Mouse (Mus musculus): Measurements from ENCODE around the gene Dpf2. TPM values are rescaled to one million over a fixed set of nuclear protein-coding genes. Genes with fewer than 3 reads are reported as not detected.
"Not testable (repeated sequence)": the region's sequence is repeated elsewhere in the genome, so short reads cannot be mapped to it uniquely, and the experiment has no call there.

Dpf2 gene
- polyA plus RNA-seq, 1 experiment, result 135 TPM

GRCm38 (mm10) chr19:5885838-5886237 lies 27.0 kb downstream of the Dpf2 start:
- TF ChIP-seq POLR2A (IDR thresholded peaks at IDR 0.05; ENCODE audit: low read depth, low read length), result no peak
- TF ChIP-seq CTCF (IDR thresholded peaks at IDR 0.05; ENCODE audit: borderline replicate concordance, insufficient read depth, low read length), result no peak
- Histone ChIP-seq H3K4me3 (ENCODE audit: insufficient read depth, low read length) (no peak overlapping the region), H3K4me1 (ENCODE audit: control insufficient read depth, insufficient read depth, low read length) (no peaks in the 10 kb centered on the region), H3K27ac (ENCODE audit: insufficient read depth, low read length) (no peak overlapping the region)

GRCm38 (mm10) chr19:5883935-5884334 lies 28.9 kb downstream of the Dpf2 start:
- Histone ChIP-seq H3K4me1 (ENCODE audit: control insufficient read depth, insufficient read depth, low read length) (no peaks in the 10 kb centered on the region), H3K27ac (ENCODE audit: insufficient read depth, low read length) (no peak overlapping the region), H3K4me3 (ENCODE audit: insufficient read depth, low read length) (no peak overlapping the region)
- TF ChIP-seq POLR2A (IDR thresholded peaks at IDR 0.05; ENCODE audit: low read depth, low read length) (no peak), CTCF (IDR thresholded peaks at IDR 0.05; ENCODE audit: borderline replicate concordance, insufficient read depth, low read length) (no peak)

GRCm38 (mm10) chr19:5882079-5882478 lies 30.7 kb downstream of the Dpf2 start:
- H3K4me1 ChIP-seq (ENCODE audit: control insufficient read depth, insufficient read depth, low read length); H3K27ac ChIP-seq (ENCODE audit: insufficient read depth, low read length); H3K4me3 ChIP-seq (ENCODE audit: insufficient read depth, low read length): not testable (repeated sequence)

GRCm38 (mm10) chr19:5881155-5881554 lies 31.7 kb downstream of the Dpf2 start:
- no peak overlapping the region for H3K27ac ChIP-seq (ENCODE audit: insufficient read depth, low read length)
- TF ChIP-seq POLR2A (IDR thresholded peaks at IDR 0.05; ENCODE audit: low read depth, low read length), result no peak
- TF ChIP-seq CTCF (IDR thresholded peaks at IDR 0.05; ENCODE audit: borderline replicate concordance, insufficient read depth, low read length), result no peak
- no peak overlapping the region for H3K4me3 ChIP-seq (ENCODE audit: insufficient read depth, low read length)
- H3K4me1 ChIP-seq (ENCODE audit: control insufficient read depth, insufficient read depth, low read length), result no peaks in the 10 kb centered on the region; the same call in 1 of the 2 replicates

- Histone ChIP-seq H3K27ac (ENCODE audit: insufficient read depth, low read length) (no peak overlapping the region), H3K4me3 (ENCODE audit: insufficient read depth, low read length) (no peak overlapping the region), H3K4me1 (ENCODE audit: control insufficient read depth, insufficient read depth, low read length) (no peaks in the 10 kb centered on the region; the same call in 1 of the 2 replicates)
- TF ChIP-seq CTCF (IDR thresholded peaks at IDR 0.05; ENCODE audit: borderline replicate concordance, insufficient read depth, low read length), result no peak
- TF ChIP-seq POLR2A (IDR thresholded peaks at IDR 0.05; ENCODE audit: low read depth, low read length), result no peak
Observed at GRCm38 (mm10) chr19:5879735-5880134, 33.1 kb downstream of the Dpf2 start.

- TF ChIP-seq CTCF (IDR thresholded peaks at IDR 0.05; ENCODE audit: borderline replicate concordance, insufficient read depth, low read length) (no peak), POLR2A (IDR thresholded peaks at IDR 0.05; ENCODE audit: low read depth, low read length) (no peak)
- no peak overlapping the region for H3K27ac ChIP-seq (ENCODE audit: insufficient read depth, low read length)
- no peak overlapping the region for H3K4me3 ChIP-seq (ENCODE audit: insufficient read depth, low read length)
- H3K4me1 ChIP-seq (ENCODE audit: control insufficient read depth, insufficient read depth, low read length), result no peaks in the 10 kb centered on the region; the same call in 1 of the 2 replicates
Observed at GRCm38 (mm10) chr19:5878916-5879315, 33.9 kb downstream of the Dpf2 start.

- H3K27ac ChIP-seq (ENCODE audit: insufficient read depth, low read length), result no peak overlapping the region
- no peaks in the 10 kb centered on the region; the same call in none of the 2 replicates for H3K4me1 ChIP-seq (ENCODE audit: control insufficient read depth, insufficient read depth, low read length)
- H3K4me3 ChIP-seq (ENCODE audit: insufficient read depth, low read length), result no peak overlapping the region
- no peak for TF ChIP-seq CTCF (IDR thresholded peaks at IDR 0.05; ENCODE audit: borderline replicate concordance, insufficient read depth, low read length)
- no peak for TF ChIP-seq POLR2A (IDR thresholded peaks at IDR 0.05; ENCODE audit: low read depth, low read length)
Observed at GRCm38 (mm10) chr19:5878362-5878722, 34.5 kb downstream of the Dpf2 start.

GRCm38 (mm10) chr19:5877618-5878361 lies 35.0 kb downstream of the Dpf2 start, which contains the start of gene Slc25a45:
Slc25a45 (plus strand) TSS chr19:5877808.
- peak; percentile 95 for TF ChIP-seq CTCF (IDR thresholded peaks at IDR 0.05; ENCODE audit: borderline replicate concordance, insufficient read depth, low read length)
- no peak for TF ChIP-seq POLR2A (IDR thresholded peaks at IDR 0.05; ENCODE audit: low read depth, low read length)
- H3K27ac ChIP-seq (ENCODE audit: insufficient read depth, low read length), result peak within 1 kb of the TSS; percentile 74
- H3K4me3 ChIP-seq (ENCODE audit: insufficient read depth, low read length), result no peak within 1 kb of the TSS
- peaks cover 2% of the 10 kb centered on the region for H3K4me1 ChIP-seq (ENCODE audit: control insufficient read depth, insufficient read depth, low read length)

GRCm38 (mm10) chr19:5874969-5875480 lies 37.8 kb downstream of the Dpf2 start, which contains the start of gene Frmd8:
Frmd8 (minus strand) TSS chr19:5875274.
- Histone ChIP-seq H3K4me1 (ENCODE audit: control insufficient read depth, insufficient read depth, low read length) (peaks cover 12% of the 10 kb centered on the region), H3K27ac (ENCODE audit: insufficient read depth, low read length) (peak within 1 kb of the TSS; percentile 39), H3K4me3 (ENCODE audit: insufficient read depth, low read length) (peak within 1 kb of the TSS; percentile 90)
- no peak for TF ChIP-seq CTCF (IDR thresholded peaks at IDR 0.05; ENCODE audit: borderline replicate concordance, insufficient read depth, low read length)
- TF ChIP-seq POLR2A (IDR thresholded peaks at IDR 0.05; ENCODE audit: low read depth, low read length), result peak; percentile 69

GRCm38 (mm10) chr19:5874391-5874968 lies 38.3 kb downstream of the Dpf2 start:
- TF ChIP-seq POLR2A (IDR thresholded peaks at IDR 0.05; ENCODE audit: low read depth, low read length), result no peak
- no peak for TF ChIP-seq CTCF (IDR thresholded peaks at IDR 0.05; ENCODE audit: borderline replicate concordance, insufficient read depth, low read length)
- H3K4me3 ChIP-seq (ENCODE audit: insufficient read depth, low read length), result peak overlapping the region; percentile 90
- H3K27ac ChIP-seq (ENCODE audit: insufficient read depth, low read length), result peak overlapping the region; percentile 39
- H3K4me1 ChIP-seq (ENCODE audit: control insufficient read depth, insufficient read depth, low read length), result peaks cover 12% of the 10 kb centered on the region

Measured in embryonic fibroblast, embryonic 13.5 days (primary cell).